Mouse (Mus musculus) layer of hippocampus, postnatal 36 days (tissue): ENCODE data around the gene Olfr807. TPM values are rescaled to one million over a fixed set of nuclear protein-coding genes. Genes with fewer than 3 reads are reported as not detected.

Experiments used
- DNase-seq, 2 experiments: peaks; one replicate each; pipeline ENCODE4 v3.0.0; 2022
- microRNA-seq, 2 experiments: library from miRNA; unstranded; fragments of <30 nt; microRNA quantifications; one replicate each; pipeline ENCODE4 v1.2.0; 2021
- total RNA-seq, 2 experiments: library from RNA; stranded (reverse); gene quantifications; 2 replicates each; pipeline ENCODE4 v1.2.3; 2021

Gene Olfr807
- not detected for total RNA-seq

GRCm38 (mm10) chr10:129757693-129758092 lies at the start of gene Olfr807:
Gene Olfr807, minus strand, starts transcription at chr10:129757793.
- no peak for DNase-seq

- no peak for DNase-seq
Observed at GRCm38 (mm10) chr10:129804296-129804695, 46.7 kb upstream of the Olfr807 start, which contains the start of gene Olfr811. Gene Olfr811, minus strand, starts transcription at chr10:129804396.

DNA sequence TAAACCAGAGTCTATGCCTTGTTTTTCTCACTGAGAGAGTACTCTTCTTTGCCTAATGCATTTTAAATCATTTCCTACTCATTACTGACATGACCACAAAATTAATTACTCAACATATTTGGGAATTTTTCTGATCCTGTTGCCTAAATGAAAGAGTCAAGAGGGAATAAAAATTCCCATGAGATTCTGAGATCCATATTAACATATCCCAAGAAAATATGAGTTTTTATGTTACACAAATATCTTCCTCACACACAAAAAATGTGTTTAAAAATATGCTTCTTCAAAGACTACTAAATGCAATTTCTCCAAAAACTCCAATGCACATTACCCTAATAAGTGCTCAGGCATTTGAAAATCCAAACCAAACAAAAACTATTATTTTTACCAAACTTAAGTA lies 37.2 kb upstream of the Olfr807 start, which contains the start of gene Olfr810:
Gene Olfr810 (minus strand): TSS at position 101 of the 400 bp plus-strand sequence.
- DNase-seq: no peak

GRCm38 (mm10) chr10:129778123-129778522 lies 20.5 kb upstream of the Olfr807 start:
- no peak for DNase-seq

DNA sequence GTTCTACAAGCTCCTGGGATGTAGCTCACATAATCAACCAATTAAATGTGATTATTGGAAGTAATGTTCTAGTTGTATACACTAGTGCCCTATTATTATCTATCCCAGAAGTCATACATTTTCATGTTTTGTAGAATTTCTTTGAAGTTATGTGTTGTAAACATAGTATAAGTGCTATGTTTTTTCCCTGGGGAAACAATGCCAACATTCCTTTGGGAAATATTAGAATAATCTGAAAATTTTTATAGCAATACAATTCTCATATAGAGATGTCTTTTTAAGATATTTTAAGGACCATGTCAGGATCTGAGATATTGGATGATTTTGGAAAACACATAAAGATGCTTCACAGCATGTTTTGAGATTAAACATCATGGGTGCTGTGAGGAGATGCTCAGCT lies 16.7 kb upstream of the Olfr807 start, which contains the start of gene Olfr809:
Gene Olfr809 (plus strand): TSS at position 301 of the 400 bp plus-strand sequence.
- no peak for DNase-seq

DNA sequence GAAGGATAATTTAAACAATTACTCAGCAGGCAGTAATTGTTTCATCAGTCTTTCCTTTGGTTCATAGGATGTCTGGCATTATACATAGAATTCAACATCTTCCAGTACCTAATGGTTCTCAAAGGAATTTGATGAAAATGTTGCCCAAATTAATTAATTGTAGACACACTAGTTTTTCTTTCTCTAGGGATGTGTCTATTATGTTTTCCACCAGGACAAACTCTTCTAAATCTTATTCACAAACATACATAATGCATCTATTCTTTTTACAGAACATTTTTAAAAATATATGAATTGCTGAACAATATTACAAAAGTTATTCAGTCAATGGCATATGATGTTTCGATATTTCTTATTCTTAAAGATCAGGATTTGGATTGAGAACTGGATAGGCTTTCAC lies 7.6 kb upstream of the Olfr807 start, which contains the start of gene Olfr808:
Gene Olfr808 (plus strand): TSS at position 301 of the 400 bp plus-strand sequence.
- DNase-seq: no peak

DNA sequence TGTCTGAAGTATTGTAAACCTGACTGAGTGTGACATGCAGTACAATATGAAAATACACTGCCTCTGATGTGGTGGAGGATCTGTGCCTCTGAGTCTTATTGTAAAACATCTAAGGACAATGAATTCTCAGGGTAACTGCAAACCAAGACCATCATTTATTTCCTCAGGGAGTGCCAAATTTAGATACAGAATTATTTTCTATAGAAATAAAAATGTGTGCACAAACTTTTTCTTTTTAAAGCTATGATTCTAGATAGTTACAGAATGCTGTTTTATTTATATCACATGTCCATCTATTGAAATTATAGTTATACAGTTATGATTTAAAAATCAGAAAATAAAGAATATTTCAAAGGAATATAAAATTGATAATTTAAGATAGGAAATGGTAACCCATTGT lies 15.8 kb downstream of the Olfr807 start, which contains the start of gene Olfr806:
Gene Olfr806 (minus strand): TSS at position 101 of the 400 bp plus-strand sequence.
- no peak for DNase-seq

- DNase-seq: no peak
Observed at GRCm38 (mm10) chr10:129729275-129729674, 28.3 kb downstream of the Olfr807 start, which contains the start of gene Olfr805. Gene Olfr805, minus strand, starts transcription at chr10:129729375.

Small RNA genes within 50 kb of the gene (microRNA-seq; reads per million reads assigned to microRNA genes)
- 0 reads per million in 2 experiments for gene Gm24485

Other genes with a start within 250 kb of the Olfr807 start
- not detected for gene Olfr791, start 236.0 kb downstream of the Olfr807 start, total RNA-seq
- not detected for gene Olfr792, start 218.6 kb downstream of the Olfr807 start, total RNA-seq
- gene Olfr794, start 190.1 kb downstream of the Olfr807 start, total RNA-seq: not detected
- gene Olfr796, start 145.2 kb downstream of the Olfr807 start, total RNA-seq: not detected
- not detected for gene Olfr798, start 129.9 kb downstream of the Olfr807 start, total RNA-seq
- gene Olfr799, start 120.3 kb downstream of the Olfr807 start, total RNA-seq: not detected
- not detected for gene Olfr800, start 100.1 kb downstream of the Olfr807 start, total RNA-seq
- gene Olfr801, start 83.9 kb downstream of the Olfr807 start, total RNA-seq: not detected
- under 1 TPM in 1 of 2 experiments, not detected in 1; 0.05 TPM for gene Olfr802, start 69.6 kb downstream of the Olfr807 start, total RNA-seq
- gene Olfr803, start 63.5 kb downstream of the Olfr807 start, total RNA-seq: not detected
- gene Olfr804, start 54.6 kb downstream of the Olfr807 start, total RNA-seq: not detected
- not detected for gene Olfr805, start 28.4 kb downstream of the Olfr807 start, total RNA-seq
- not detected for gene Olfr806, start 15.9 kb downstream of the Olfr807 start, total RNA-seq
- not detected for gene Olfr808, start 7.7 kb upstream of the Olfr807 start, total RNA-seq
- gene Olfr809, start 16.8 kb upstream of the Olfr807 start, total RNA-seq: not detected
- gene Olfr810, start 37.1 kb upstream of the Olfr807 start, total RNA-seq: not detected
- gene Olfr811, start 46.6 kb upstream of the Olfr807 start, total RNA-seq: not detected
- gene Olfr812, start 88.3 kb upstream of the Olfr807 start, total RNA-seq: not detected
- not detected for gene Olfr813, start 97.6 kb upstream of the Olfr807 start, total RNA-seq
- gene Olfr814, start 122.1 kb upstream of the Olfr807 start, total RNA-seq: not detected
- not detected for gene Olfr815, start 148.1 kb upstream of the Olfr807 start, total RNA-seq
- not detected for gene Olfr816, start 157.8 kb upstream of the Olfr807 start, total RNA-seq
- gene Olfr818, start 191.3 kb upstream of the Olfr807 start, total RNA-seq: not detected
- gene Olfr819, start 209.5 kb upstream of the Olfr807 start, total RNA-seq: not detected
- gene Olfr247, start 218.3 kb upstream of the Olfr807 start, total RNA-seq: not detected
- not detected for gene Gm10310, start 227.3 kb upstream of the Olfr807 start, total RNA-seq